Mouse (Mus musculus) kidney, adult 2 months (tissue): ENCODE data around the gene Lmtk2.

ENCODE experiments used
- CTCF ChIP-seq: fragments of 200-500 bp; conservative IDR thresholded peaks from 2 replicates; pipeline ENCODE4 v1.5.1; 2011; ENCODE audit warnings: low read depth, mild to moderate bottlenecking, control low read depth, low read length, moderate library complexity, mixed read lengths; ENCODE audit not compliant: insufficient read depth, insufficient read length
- POLR2A ChIP-seq: fragments of 200-500 bp; IDR thresholded peaks from one replicate; pipeline ENCODE4 v1.6.1; 2011; ENCODE audit warnings: low read depth, low read length, control low read depth

- TF ChIP-seq CTCF, result peak; percentile 66
- no peak for TF ChIP-seq POLR2A
Observed at GRCm38 (mm10) chr5:144154528-144154927, 54.3 kb downstream of the Lmtk2 start.
